Mouse (Mus musculus) cerebellum, adult 11 months (tissue): Measurements from ENCODE around the gene Supt7l.

Experiments used
- DNase-seq: peaks from one replicate; pipeline ENCODE4 v3.0.0; 2022

Gene Supt7l

GRCm38 (mm10) chr5:31489116-31489769 is 38.4 kb downstream of the Supt7l start:
- no peak for DNase-seq

GRCm38 (mm10) chr5:31487889-31488288 is 39.7 kb downstream of the Supt7l start:
- DNase-seq = no peak

- DNase-seq = no peak
Observed at GRCm38 (mm10) chr5:31485440-31485839, 42.2 kb downstream of the Supt7l start, which contains the start of gene 4930548H24Rik. Gene 4930548H24Rik (plus strand): TSS chr5:31485740.

- DNase-seq = no peak
Observed at GRCm38 (mm10) chr5:31480536-31480935, 47.1 kb downstream of the Supt7l start.

- no peak for DNase-seq
Observed at GRCm38 (mm10) chr5:31470334-31470733, 57.3 kb downstream of the Supt7l start.

GRCm38 (mm10) chr5:31469711-31470110 is 57.9 kb downstream of the Supt7l start:
- DNase-seq = no peak

GRCm38 (mm10) chr5:31467798-31468197 is 59.8 kb downstream of the Supt7l start:
- DNase-seq = no peak
